Mouse (Mus musculus) spleen, postnatal 36 days (tissue): ENCODE measurements around the gene Slc9a8.

ENCODE experiments used
- DNase-seq, 2 experiments: peaks; one replicate each; pipeline ENCODE4 v3.0.0; 2022; ENCODE audit warnings: low spot score in 2 of 2, mixed read lengths in 1 of 2

Gene Slc9a8

GRCm38 (mm10) chr2:167510485-167510884 lies 89.0 kb downstream of the Slc9a8 start:
- DNase-seq, result no peak

DNA sequence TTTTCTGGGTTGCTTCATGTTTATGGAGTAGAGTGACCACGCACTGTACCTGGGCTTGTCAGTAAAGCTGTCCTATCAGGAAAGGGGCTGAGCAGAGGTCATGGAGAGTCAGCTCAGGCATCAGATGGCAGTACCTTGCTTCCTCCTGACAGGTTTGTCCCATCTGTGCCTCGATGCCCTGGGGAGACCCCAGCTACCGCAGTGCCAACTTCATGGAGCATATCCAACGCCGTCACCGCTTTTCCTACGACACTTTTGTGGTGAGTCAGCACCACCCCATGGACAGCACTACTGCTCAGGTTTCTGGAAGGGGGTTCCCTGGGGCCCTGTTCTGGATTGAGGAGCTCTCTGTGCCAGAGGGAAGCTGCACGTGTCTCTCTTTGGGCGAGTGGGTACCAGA lies 90.9 kb downstream of the Slc9a8 start:
- no peak for DNase-seq

- no peak for DNase-seq
Measured at GRCm38 (mm10) chr2:167512970-167513369, 91.5 kb downstream of the Slc9a8 start.

DNA sequence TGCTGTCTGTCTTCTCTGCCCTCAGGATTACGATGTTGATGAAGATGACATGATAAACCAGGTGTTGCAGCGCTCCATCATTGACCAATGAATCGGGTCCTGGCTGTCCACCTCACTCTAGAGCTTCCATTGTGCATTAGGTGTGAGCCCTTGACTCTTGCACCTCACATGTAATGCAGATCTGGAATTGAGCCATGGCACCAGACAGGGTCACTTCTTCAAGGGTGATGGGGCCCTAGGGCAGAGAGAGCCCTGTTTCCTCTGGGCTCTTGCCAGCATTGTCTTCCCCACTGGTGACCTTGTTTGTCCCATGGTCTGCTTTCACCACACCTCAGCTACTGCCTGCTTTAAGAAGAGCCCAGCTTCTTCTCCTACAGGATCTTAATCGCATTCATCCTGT lies 93.1 kb downstream of the Slc9a8 start:
- no peak for DNase-seq

DNA sequence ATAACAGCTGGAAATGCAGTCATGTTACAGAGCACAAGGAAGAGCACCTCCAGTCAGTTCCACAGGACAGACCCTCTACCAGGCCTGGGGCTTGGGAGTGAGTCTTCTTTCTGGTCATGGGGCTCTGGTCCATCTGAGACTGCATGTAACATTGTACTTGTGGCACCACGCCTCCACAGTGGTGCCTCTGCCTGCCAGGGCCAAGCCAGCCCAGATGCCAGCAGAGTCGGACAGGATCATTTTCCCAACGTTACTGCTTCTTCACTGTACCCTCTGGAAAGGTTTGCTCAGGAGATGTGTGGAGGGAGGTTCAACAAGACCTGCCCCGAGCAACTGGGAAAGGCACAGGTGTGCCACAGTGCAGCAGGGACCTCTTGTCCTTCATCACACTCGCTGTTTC lies 94.2 kb downstream of the Slc9a8 start:
- DNase-seq, result no peak

- DNase-seq, result no peak
Measured at GRCm38 (mm10) chr2:167519606-167520252, 98.2 kb downstream of the Slc9a8 start.
